Mouse (Mus musculus) intestine, postnatal 0 days (tissue): ENCODE data around the gene Mrtfa. TPM values are rescaled to one million over a fixed set of nuclear protein-coding genes. Genes with fewer than 3 reads are reported as not detected.

Source experiments
- ATAC-seq: fragments of 200-750 bp; cut with Nextera tagmentation; 2 replicates; pipeline ENCODE4 v1.8.0; 2017; ENCODE audit warnings: mild to moderate bottlenecking, moderate TSS enrichment, moderate library complexity
- H3K27ac ChIP-seq: fragments of 300-500 bp; sonication (generic); 2 replicates; pipeline ENCODE4 v1.5.1; 2014; ENCODE audit warnings: mild to moderate bottlenecking, low read depth, low read length, moderate library complexity
- H3K27me3 ChIP-seq: fragments of 300-500 bp; sonication (generic); replicated peaks from 2 replicates; pipeline ENCODE4 v1.6.1; 2014; ENCODE audit warnings: low read length, mixed read lengths; ENCODE audit not compliant: control insufficient read depth, insufficient read depth
- H3K36me3 ChIP-seq: fragments of 300-500 bp; sonication (generic); 2 replicates; pipeline ENCODE4 v1.6.1; 2014; ENCODE audit warnings: mild to moderate bottlenecking, moderate library complexity; ENCODE audit not compliant: control insufficient read depth, insufficient read depth
- H3K4me1 ChIP-seq: fragments of 300-500 bp; sonication (generic); replicated peaks from 2 replicates; pipeline ENCODE4 v1.6.1; 2014; ENCODE audit warnings: antibody characterized with exemption, low read length, mixed read lengths; ENCODE audit not compliant: control insufficient read depth, insufficient read depth
- H3K4me2 ChIP-seq: fragments of 300-500 bp; sonication (generic); replicated peaks from 2 replicates; pipeline ENCODE4 v1.6.1; 2014; ENCODE audit warnings: low read depth, mild to moderate bottlenecking, moderate library complexity
- H3K4me3 ChIP-seq: fragments of 300-500 bp; sonication (generic); 2 replicates; pipeline ENCODE4 v1.5.1; 2014; ENCODE audit warnings: low read depth, low read length
- H3K9ac ChIP-seq: fragments of 300-500 bp; sonication (generic); 2 replicates; pipeline ENCODE4 v1.6.1; 2014; ENCODE audit warnings: mild to moderate bottlenecking, low read depth, low read length
- H3K9me3 ChIP-seq: fragments of 300-500 bp; sonication (generic); 2 replicates; pipeline ENCODE4 v1.6.1; 2016; ENCODE audit warnings: mixed run types; ENCODE audit not compliant: control insufficient read depth
- CTCF ChIP-seq: sonication (generic); IDR thresholded peaks from 2 replicates; pipeline ENCODE4 v1.5.1; 2016; ENCODE audit warnings: low read depth, mild to moderate bottlenecking, control low read depth, antibody characterized with exemption, moderate library complexity
- WGBS: fragments of 180-500 bp; shearing (Covaris S2); extraction: QIAGEN DNeasy Blood & Tissue Kit; methylation state at CpG from one replicate; pipeline ENCODE4 v1.1.7; 2014; 5-methylcytosine and 5-hydroxymethylcytosine counted together
- polyA plus RNA-seq: library from polyadenylated mRNA; unstranded; fragments of >200 nt; fragmentation: Nextera tagmentation; extraction: Ambion mirVana; gene quantifications from 2 replicates; pipeline ENCODE4 v1.2.1, GENCODE M21; 2015

The Mrtfa gene
- polyA plus RNA-seq, 1 experiment from 2014 or later = 9.0 TPM

GRCm38 (mm10) chr15:80996090-80996835 lies 194.3 kb downstream of the Mrtfa start:
- no peak overlapping the region for H3K27ac ChIP-seq
- no peak overlapping the region for H3K4me2 ChIP-seq
- H3K27me3 ChIP-seq = no peaks in the 10 kb centered on the region
- H3K9ac ChIP-seq = no peak overlapping the region
- H3K4me3 ChIP-seq = no peak overlapping the region
- no peaks in the 10 kb centered on the region for H3K9me3 ChIP-seq
- WGBS = 69% methylated on average over 6 of the region's 6 CpGs
- no peak for ATAC-seq
- peaks cover 4% of the 10 kb centered on the region; the same call in 1 of the 2 replicates for H3K4me1 ChIP-seq
- TF ChIP-seq CTCF = no peak
- H3K36me3 ChIP-seq = no peaks in the 10 kb centered on the region

- no peak for TF ChIP-seq CTCF
- Histone ChIP-seq H3K4me1 (no peaks in the 10 kb centered on the region), H3K9ac (no peak overlapping the region), H3K9me3 (no peaks in the 10 kb centered on the region), H3K4me2 (no peak overlapping the region), H3K27ac (no peak overlapping the region), H3K4me3 (no peak overlapping the region), H3K27me3 (no peaks in the 10 kb centered on the region), H3K36me3 (no peaks in the 10 kb centered on the region)
- ATAC-seq = no peak
- 79% methylated on average over 5 of the region's 5 CpGs for WGBS
These were observed 195.6 kb downstream of the Mrtfa start for GRCm38 (mm10) chr15:80994959-80995358.

- 37% methylated on average over 3 of the region's 3 CpGs for WGBS
- Histone ChIP-seq H3K4me3 (no peak overlapping the region), H3K36me3 (no peaks in the 10 kb centered on the region), H3K9me3 (no peaks in the 10 kb centered on the region), H3K27me3 (no peaks in the 10 kb centered on the region), H3K27ac (no peak overlapping the region; the same call in 1 of the 2 replicates), H3K4me2 (no peak overlapping the region), H3K9ac (no peak overlapping the region), H3K4me1 (no peaks in the 10 kb centered on the region)
- TF ChIP-seq CTCF = no peak
- peak; percentile 79 for ATAC-seq
These were observed 200.8 kb downstream of the Mrtfa start for GRCm38 (mm10) chr15:80989712-80990111.

GRCm38 (mm10) chr15:80988331-80988730 lies 202.2 kb downstream of the Mrtfa start:
- Histone ChIP-seq H3K27me3 (no peaks in the 10 kb centered on the region), H3K9me3 (no peaks in the 10 kb centered on the region), H3K27ac (no peak overlapping the region), H3K4me3 (no peak overlapping the region), H3K4me1 (0 out of 2 replicates have a peak, but pooled peaks cover 1% of the 10 kb centered on the region), H3K36me3 (no peaks in the 10 kb centered on the region), H3K4me2 (no peak overlapping the region), H3K9ac (no peak overlapping the region)
- no peak for ATAC-seq
- WGBS = 33% methylated on average over 1 of the region's 1 CpGs
- no peak for TF ChIP-seq CTCF

- Histone ChIP-seq H3K4me2 (no peak overlapping the region), H3K4me1 (0 out of 2 replicates have a peak, but pooled peaks cover 3% of the 10 kb centered on the region), H3K9ac (no peak overlapping the region), H3K36me3 (no peaks in the 10 kb centered on the region), H3K4me3 (no peak overlapping the region), H3K27ac (no peak overlapping the region; the same call in 1 of the 2 replicates), H3K9me3 (no peaks in the 10 kb centered on the region), H3K27me3 (no peaks in the 10 kb centered on the region)
- ATAC-seq = peak; percentile 49; the same call in 1 of the 2 replicates
- 36% methylated on average over 2 of the region's 2 CpGs for WGBS
- no peak for TF ChIP-seq CTCF
These were observed 207.3 kb downstream of the Mrtfa start for GRCm38 (mm10) chr15:80983264-80983663.

- ATAC-seq = no peak
These were observed 209.4 kb downstream of the Mrtfa start for GRCm38 (mm10) chr15:80981176-80981575.

More at GRCm38 (mm10) chr15:80981176-80981575, 209.4 kb downstream of the Mrtfa start:
- H3K9me3 ChIP-seq = no peaks in the 10 kb centered on the region
- H3K27ac ChIP-seq = no peak overlapping the region
- H3K4me3 ChIP-seq = no peak overlapping the region
- no peak overlapping the region for H3K4me2 ChIP-seq
- H3K9ac ChIP-seq = no peak overlapping the region
- no peaks in the 10 kb centered on the region for H3K27me3 ChIP-seq
- WGBS = 82% methylated on average over 4 of the region's 4 CpGs
- H3K4me1 ChIP-seq = 0 out of 2 replicates have a peak, but pooled peaks cover 3% of the 10 kb centered on the region
- no peak for TF ChIP-seq CTCF
- H3K36me3 ChIP-seq = no peaks in the 10 kb centered on the region
